Mouse (Mus musculus): ENCODE measurements around the gene Cacna1e. TPM values are rescaled to one million over a fixed set of nuclear protein-coding genes. Genes with fewer than 3 reads are reported as not detected.

Cacna1e gene
- polyA plus RNA-seq, 1 experiment from 2014 or later, result 1.3 TPM

GRCm38 (mm10) chr1:154553132-154553531 is 331.2 kb downstream of the Cacna1e start:
- no peak overlapping the region for H3K27ac ChIP-seq (replicated peaks)
- 79% methylated on average over 1 of the region's 1 CpGs for WGBS

GRCm38 (mm10) chr1:154537445-154537844 is 346.9 kb downstream of the Cacna1e start:
- Histone ChIP-seq H3K4me2 (replicated peaks) (no peak overlapping the region), H3K36me3 (no peaks in the 10 kb centered on the region), H3K4me3 (replicated peaks) (no peak overlapping the region), H3K27ac (replicated peaks) (no peak overlapping the region), H3K27me3 (no peaks in the 10 kb centered on the region), H3K4me1 (peaks cover 6% of the 10 kb centered on the region), H3K9me3 (replicated peaks) (no peaks in the 10 kb centered on the region), H3K9ac (no peak overlapping the region)
- ATAC-seq (ENCODE audit: insufficient number of reproducible peaks, low FRiP score, low TSS enrichment, low read depth), result no peak

More at GRCm38 (mm10) chr1:154553132-154553531, 331.2 kb downstream of the Cacna1e start:
- Histone ChIP-seq H3K27me3 (no peaks in the 10 kb centered on the region), H3K4me2 (replicated peaks) (no peak overlapping the region), H3K4me1 (no peaks in the 10 kb centered on the region), H3K36me3 (no peaks in the 10 kb centered on the region), H3K4me3 (replicated peaks) (no peak overlapping the region), H3K9me3 (replicated peaks) (no peaks in the 10 kb centered on the region), H3K9ac (no peak overlapping the region)
- no peak for ATAC-seq (ENCODE audit: insufficient number of reproducible peaks, low FRiP score, low TSS enrichment, low read depth)

GRCm38 (mm10) chr1:154536763-154537162 is 347.5 kb downstream of the Cacna1e start:
- 65% methylated on average over 2 of the region's 2 CpGs for WGBS
- no peaks in the 10 kb centered on the region for H3K9me3 ChIP-seq (replicated peaks)

GRCm38 (mm10) chr1:154532987-154533940 is 351.0 kb downstream of the Cacna1e start:
- no peaks in the 10 kb centered on the region for H3K9me3 ChIP-seq (replicated peaks)
- H3K4me1 ChIP-seq, result peaks cover 6% of the 10 kb centered on the region
- no peak overlapping the region for H3K4me2 ChIP-seq (replicated peaks)
- no peak overlapping the region for H3K4me3 ChIP-seq (replicated peaks)
- H3K27ac ChIP-seq (replicated peaks), result no peak overlapping the region
- H3K9ac ChIP-seq, result no peak overlapping the region
- H3K36me3 ChIP-seq, result no peaks in the 10 kb centered on the region
- WGBS, result 51% methylated on average over 11 of the region's 11 CpGs
- no peaks in the 10 kb centered on the region for H3K27me3 ChIP-seq
- ATAC-seq (ENCODE audit: insufficient number of reproducible peaks, low FRiP score, low TSS enrichment, low read depth), result no peak

More at GRCm38 (mm10) chr1:154536763-154537162, 347.5 kb downstream of the Cacna1e start:
- peaks cover 6% of the 10 kb centered on the region for H3K4me1 ChIP-seq
- H3K27ac ChIP-seq (replicated peaks), result no peak overlapping the region
- H3K4me3 ChIP-seq (replicated peaks), result no peak overlapping the region
- no peaks in the 10 kb centered on the region for H3K36me3 ChIP-seq
- no peak overlapping the region for H3K9ac ChIP-seq
- no peak for ATAC-seq (ENCODE audit: insufficient number of reproducible peaks, low FRiP score, low TSS enrichment, low read depth)
- no peak overlapping the region for H3K4me2 ChIP-seq (replicated peaks)
- H3K27me3 ChIP-seq, result no peaks in the 10 kb centered on the region

GRCm38 (mm10) chr1:154529666-154530065 is 354.6 kb downstream of the Cacna1e start:
- no peaks in the 10 kb centered on the region for H3K27me3 ChIP-seq
- no peak overlapping the region for H3K4me3 ChIP-seq (replicated peaks)
- no peak for ATAC-seq (ENCODE audit: insufficient number of reproducible peaks, low FRiP score, low TSS enrichment, low read depth)
- peaks cover 6% of the 10 kb centered on the region for H3K4me1 ChIP-seq
- H3K4me2 ChIP-seq (replicated peaks), result no peak overlapping the region
- no peaks in the 10 kb centered on the region for H3K9me3 ChIP-seq (replicated peaks)
- H3K36me3 ChIP-seq, result no peaks in the 10 kb centered on the region
- no peak overlapping the region for H3K9ac ChIP-seq
- 72% methylated on average over 4 of the region's 4 CpGs for WGBS
- no peak overlapping the region for H3K27ac ChIP-seq (replicated peaks)

- WGBS, result 90% methylated on average over 6 of the region's 6 CpGs
- Histone ChIP-seq H3K9ac (no peak overlapping the region), H3K36me3 (no peaks in the 10 kb centered on the region), H3K27ac (replicated peaks) (no peak overlapping the region), H3K4me3 (replicated peaks) (no peak overlapping the region), H3K9me3 (replicated peaks) (no peaks in the 10 kb centered on the region), H3K4me2 (replicated peaks) (no peak overlapping the region), H3K4me1 (peaks cover 6% of the 10 kb centered on the region), H3K27me3 (no peaks in the 10 kb centered on the region)
- no peak for ATAC-seq (ENCODE audit: insufficient number of reproducible peaks, low FRiP score, low TSS enrichment, low read depth)
Measured at GRCm38 (mm10) chr1:154528803-154529202, 355.5 kb downstream of the Cacna1e start.

GRCm38 (mm10) chr1:154520715-154521114 is 363.6 kb downstream of the Cacna1e start:
- H3K4me3 ChIP-seq (replicated peaks), result no peak overlapping the region
- no peaks in the 10 kb centered on the region for H3K27me3 ChIP-seq
- 87% methylated on average over 2 of the region's 2 CpGs for WGBS
- H3K36me3 ChIP-seq, result no peaks in the 10 kb centered on the region
- no peak for ATAC-seq (ENCODE audit: insufficient number of reproducible peaks, low FRiP score, low TSS enrichment, low read depth)
- H3K27ac ChIP-seq (replicated peaks), result no peak overlapping the region
- H3K4me1 ChIP-seq, result no peaks in the 10 kb centered on the region
- H3K9ac ChIP-seq, result no peak overlapping the region
- no peak overlapping the region for H3K4me2 ChIP-seq (replicated peaks)
- no peaks in the 10 kb centered on the region for H3K9me3 ChIP-seq (replicated peaks)

GRCm38 (mm10) chr1:154515350-154515749 is 369.0 kb downstream of the Cacna1e start:
- no peaks in the 10 kb centered on the region for H3K27me3 ChIP-seq
- no peak overlapping the region for H3K4me2 ChIP-seq (replicated peaks)
- no peaks in the 10 kb centered on the region for H3K9me3 ChIP-seq (replicated peaks)
- H3K36me3 ChIP-seq, result no peaks in the 10 kb centered on the region
- H3K4me1 ChIP-seq, result no peaks in the 10 kb centered on the region
- WGBS, result 89% methylated on average over 2 of the region's 2 CpGs
- no peak for ATAC-seq (ENCODE audit: insufficient number of reproducible peaks, low FRiP score, low TSS enrichment, low read depth)
- H3K9ac ChIP-seq, result no peak overlapping the region
- H3K27ac ChIP-seq (replicated peaks), result no peak overlapping the region
- H3K4me3 ChIP-seq (replicated peaks), result no peak overlapping the region

- H3K36me3 ChIP-seq, result no peaks in the 10 kb centered on the region
- no peak for ATAC-seq (ENCODE audit: insufficient number of reproducible peaks, low FRiP score, low TSS enrichment, low read depth)
- no peak overlapping the region for H3K4me3 ChIP-seq (replicated peaks)
Measured at GRCm38 (mm10) chr1:154511736-154512135, 372.6 kb downstream of the Cacna1e start.

GRCm38 (mm10) chr1:154504005-154504404 is 380.3 kb downstream of the Cacna1e start:
- no peak overlapping the region for H3K9ac ChIP-seq
- H3K4me2 ChIP-seq (replicated peaks), result no peak overlapping the region
- ATAC-seq (ENCODE audit: insufficient number of reproducible peaks, low FRiP score, low TSS enrichment, low read depth), result no peak
- no peaks in the 10 kb centered on the region for H3K36me3 ChIP-seq
- WGBS, result 71% methylated on average over 4 of the region's 4 CpGs
- no peak overlapping the region for H3K4me3 ChIP-seq (replicated peaks)
- no peaks in the 10 kb centered on the region for H3K9me3 ChIP-seq (replicated peaks)
- no peaks in the 10 kb centered on the region for H3K4me1 ChIP-seq
- H3K27me3 ChIP-seq, result no peaks in the 10 kb centered on the region
- H3K27ac ChIP-seq (replicated peaks), result no peak overlapping the region

More at GRCm38 (mm10) chr1:154511736-154512135, 372.6 kb downstream of the Cacna1e start:
- H3K4me2 ChIP-seq (replicated peaks), result no peak overlapping the region
- H3K9ac ChIP-seq, result no peak overlapping the region
- no peak overlapping the region for H3K27ac ChIP-seq (replicated peaks)
- H3K9me3 ChIP-seq (replicated peaks), result no peaks in the 10 kb centered on the region
- no peaks in the 10 kb centered on the region for H3K27me3 ChIP-seq
- H3K4me1 ChIP-seq, result no peaks in the 10 kb centered on the region

GRCm38 (mm10) chr1:154500869-154501268 is 383.4 kb downstream of the Cacna1e start:
- H3K4me1 ChIP-seq, result 0 out of 2 replicates have a peak, but pooled peaks cover 3% of the 10 kb centered on the region
- no peak overlapping the region for H3K4me2 ChIP-seq (replicated peaks)
- no peak overlapping the region for H3K4me3 ChIP-seq (replicated peaks)
- WGBS, result 84% methylated on average over 5 of the region's 5 CpGs
- no peaks in the 10 kb centered on the region for H3K36me3 ChIP-seq
- H3K27me3 ChIP-seq, result no peaks in the 10 kb centered on the region
- ATAC-seq (ENCODE audit: insufficient number of reproducible peaks, low FRiP score, low TSS enrichment, low read depth), result no peak
- no peaks in the 10 kb centered on the region for H3K9me3 ChIP-seq (replicated peaks)
- H3K27ac ChIP-seq (replicated peaks), result no peak overlapping the region
- H3K9ac ChIP-seq, result no peak overlapping the region
